Mouse (Mus musculus) erythroblast, adult 5-6 weeks (primary cell): ENCODE measurements around the gene Cox6b1. TPM values are rescaled to one million over a fixed set of nuclear protein-coding genes. Genes with fewer than 3 reads are reported as not detected.

Source experiments
- ATAC-seq: replicated peaks from 2 replicates; pipeline ENCODE4 v1.8.0; 2016; ENCODE audit warnings: moderate number of reproducible peaks, mild to moderate bottlenecking, moderate TSS enrichment, inconsistent platforms; ENCODE audit not compliant: poor library complexity, low FRiP score, severe bottlenecking
- total RNA-seq, 2 experiments: library from RNA; stranded (forward) in 1 of 2; stranded (reverse) in 1 of 2; fragments of 150-400 nt in 1 of 2; fragments of 200-764, 138-1000 nt in 1 of 2; gene quantifications; 2 replicates each; pipeline versions ENCODE4 v1.2.3 to v1.2.4; 2015 to 2017; ENCODE audit warnings: low replicate concordance in 2 of 2

Cox6b1 gene
- total RNA-seq, 2 experiments from 2014 or later: 135 to 173 TPM

GRCm38 (mm10) chr7:30588676-30589434 is 37.1 kb downstream of the Cox6b1 start, which contains the start of gene Kmt2b:
TSS of gene Kmt2b (minus strand) at chr7:30588726.
- peak; percentile 88 for ATAC-seq

GRCm38 (mm10) chr7:30587842-30588667 is 37.9 kb downstream of the Cox6b1 start:
- 0 out of 2 replicates have a peak, but pooled peaks have one; percentile 6 for ATAC-seq

GRCm38 (mm10) chr7:30586455-30587020 is 39.4 kb downstream of the Cox6b1 start:
- ATAC-seq: no peak

GRCm38 (mm10) chr7:30585170-30585569 is 40.8 kb downstream of the Cox6b1 start:
- no peak for ATAC-seq

DNA sequence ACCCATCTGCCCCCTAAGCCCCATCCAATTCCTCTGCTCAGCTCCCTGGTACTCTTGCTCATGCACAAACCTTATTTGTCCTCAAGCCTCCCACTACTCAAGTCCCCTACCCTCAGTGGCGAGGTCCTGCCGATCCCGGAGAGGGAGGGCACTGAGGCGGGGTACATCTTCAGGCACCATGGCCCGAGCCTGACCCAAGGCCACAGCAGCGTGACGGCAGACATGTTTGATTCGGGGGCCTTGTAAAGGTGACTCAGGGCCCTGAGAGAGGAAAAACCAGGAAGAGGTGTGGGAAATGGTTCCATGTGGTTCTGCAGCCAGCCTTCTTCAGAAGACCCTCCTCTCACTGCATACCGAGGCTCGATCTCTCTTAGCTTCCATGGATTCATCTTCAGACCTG is 41.6 kb downstream of the Cox6b1 start:
- ATAC-seq: no peak

DNA sequence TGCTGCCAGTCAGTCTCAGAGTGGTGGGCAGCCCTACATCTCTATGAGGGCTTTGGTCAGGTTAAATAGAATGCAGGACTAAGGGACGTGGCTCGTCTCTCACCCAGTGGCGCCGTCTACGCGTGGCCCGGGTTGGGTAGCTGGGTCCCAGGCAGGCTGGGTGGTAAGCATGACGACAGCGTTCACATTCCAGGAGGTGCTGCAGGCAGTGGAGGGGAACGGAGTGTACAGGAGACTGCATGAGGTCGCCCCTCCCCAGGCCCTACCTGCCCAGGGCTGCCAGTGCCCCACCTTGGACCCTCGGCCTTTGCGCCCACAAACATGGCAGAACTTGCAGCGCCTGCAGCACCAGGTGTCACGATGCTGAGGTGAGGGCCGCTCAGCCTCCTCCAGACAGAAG is 44.4 kb downstream of the Cox6b1 start:
- no peak for ATAC-seq

GRCm38 (mm10) chr7:30579950-30580349 is 46.0 kb downstream of the Cox6b1 start:
- no peak for ATAC-seq

GRCm38 (mm10) chr7:30572969-30573368 is 53.0 kb downstream of the Cox6b1 start:
- peak; percentile 89 for ATAC-seq

DNA sequence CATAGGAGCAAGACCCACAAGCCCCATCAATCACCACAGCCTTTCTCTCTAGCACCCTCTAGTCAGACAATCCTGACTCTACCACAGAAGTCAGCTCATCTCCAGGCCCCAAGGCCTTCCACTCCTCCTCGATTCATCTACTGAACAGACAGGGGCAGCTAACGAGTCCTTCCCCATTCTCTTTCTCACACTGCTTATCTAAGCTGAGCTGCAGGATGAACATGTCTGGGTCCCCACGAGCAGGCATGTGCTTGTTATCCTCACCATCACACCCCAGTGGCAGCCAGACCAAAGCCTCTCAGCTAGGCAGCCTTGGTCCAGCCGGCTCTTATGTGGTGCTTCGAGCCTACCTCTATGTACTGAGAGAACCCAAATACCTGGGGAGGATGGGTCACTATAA is 53.6 kb downstream of the Cox6b1 start:
- peak; percentile 48 for ATAC-seq

- no peak for ATAC-seq
Measured at GRCm38 (mm10) chr7:30567555-30567954, 58.4 kb downstream of the Cox6b1 start.

Other genes with a start within 250 kb of the Cox6b1 start
Only the 30 nearest of the 32 such genes appear.
- gene Tyrobp, start 212.4 kb downstream of the Cox6b1 start, total RNA-seq (2015; ENCODE audit: low replicate concordance): 315 and 361 TPM in 2 replicates
- gene Tyrobp, start 212.4 kb downstream of the Cox6b1 start, total RNA-seq (2017; ENCODE audit: low replicate concordance): 122 and 140 TPM in 2 replicates
- gene Hcst, start 206.3 kb downstream of the Cox6b1 start, total RNA-seq (2015; ENCODE audit: low replicate concordance): 14.2 and 29.0 TPM in 2 replicates
- gene Hcst, start 206.3 kb downstream of the Cox6b1 start, total RNA-seq (2017; ENCODE audit: low replicate concordance): 2.6 and 13.9 TPM in 2 replicates
- gene Nfkbid, start 204.4 kb downstream of the Cox6b1 start, total RNA-seq (2015; ENCODE audit: low replicate concordance): 2.1 and 5.0 TPM in 2 replicates
- gene Nfkbid, start 204.4 kb downstream of the Cox6b1 start, total RNA-seq (2017; ENCODE audit: low replicate concordance): 0.14 and 3.6 TPM in 2 replicates
- gene Aplp1, start 180.6 kb downstream of the Cox6b1 start, total RNA-seq (2015; ENCODE audit: low replicate concordance): not detected in 2 replicates
- gene Aplp1, start 180.6 kb downstream of the Cox6b1 start, total RNA-seq (2017; ENCODE audit: low replicate concordance): not detected in 2 replicates
- gene Kirrel2, start 168.5 kb downstream of the Cox6b1 start, total RNA-seq (2015; ENCODE audit: low replicate concordance): not detected in 2 replicates
- not detected in 2 replicates for gene Kirrel2, start 168.5 kb downstream of the Cox6b1 start, total RNA-seq (2017; ENCODE audit: low replicate concordance)
- gene Nphs1, start 167.8 kb downstream of the Cox6b1 start, total RNA-seq (2015; ENCODE audit: low replicate concordance): not detected in 2 replicates
- not detected in 2 replicates for gene Nphs1, start 167.8 kb downstream of the Cox6b1 start, total RNA-seq (2017; ENCODE audit: low replicate concordance)
- not detected in 2 replicates for gene Prodh2, start 132.5 kb downstream of the Cox6b1 start, total RNA-seq (2015; ENCODE audit: low replicate concordance)
- not detected in 2 replicates for gene Prodh2, start 132.5 kb downstream of the Cox6b1 start, total RNA-seq (2017; ENCODE audit: low replicate concordance)
- 5.0 and 6.7 TPM in 2 replicates for gene Arhgap33, start 91.1 kb downstream of the Cox6b1 start, total RNA-seq (2015; ENCODE audit: low replicate concordance)
- gene Arhgap33, start 91.1 kb downstream of the Cox6b1 start, total RNA-seq (2017; ENCODE audit: low replicate concordance): 9.5 and 9.6 TPM in 2 replicates
- 6.3 and 19.4 TPM in 2 replicates for gene Hspb6, start 74.0 kb downstream of the Cox6b1 start, total RNA-seq (2015; ENCODE audit: low replicate concordance)
- gene Hspb6, start 74.0 kb downstream of the Cox6b1 start, total RNA-seq (2017; ENCODE audit: low replicate concordance): 2.2 and 3.9 TPM in 2 replicates
- 0.38 and 2.1 TPM in 2 replicates for gene Proser3, start 73.9 kb downstream of the Cox6b1 start, total RNA-seq (2015; ENCODE audit: low replicate concordance)
- 0.77 and 4.6 TPM in 2 replicates for gene Proser3, start 73.9 kb downstream of the Cox6b1 start, total RNA-seq (2017; ENCODE audit: low replicate concordance)
- 48.0 and 55.0 TPM in 2 replicates for gene Lin37, start 66.3 kb downstream of the Cox6b1 start, total RNA-seq (2015; ENCODE audit: low replicate concordance)
- gene Lin37, start 66.3 kb downstream of the Cox6b1 start, total RNA-seq (2017; ENCODE audit: low replicate concordance): 7.8 and 8.9 TPM in 2 replicates
- gene U2af1l4, start 62.9 kb downstream of the Cox6b1 start, total RNA-seq (2015; ENCODE audit: low replicate concordance): 3.5 and 30.1 TPM in 2 replicates
- gene U2af1l4, start 62.9 kb downstream of the Cox6b1 start, total RNA-seq (2017; ENCODE audit: low replicate concordance): 30.0 and 39.4 TPM in 2 replicates
- gene Gm49396, start 62.8 kb downstream of the Cox6b1 start, total RNA-seq (2015; ENCODE audit: low replicate concordance): 1.3 and 4.8 TPM in 2 replicates
- gene Gm49396, start 62.8 kb downstream of the Cox6b1 start, total RNA-seq (2017; ENCODE audit: low replicate concordance): 5.2 and 6.6 TPM in 2 replicates
- 73.4 and 88.8 TPM in 2 replicates for gene Psenen, start 62.5 kb downstream of the Cox6b1 start, total RNA-seq (2015; ENCODE audit: low replicate concordance)
- 41.4 and 69.3 TPM in 2 replicates for gene Psenen, start 62.5 kb downstream of the Cox6b1 start, total RNA-seq (2017; ENCODE audit: low replicate concordance)
- gene Igflr1, start 60.7 kb downstream of the Cox6b1 start, total RNA-seq (2015; ENCODE audit: low replicate concordance): 4.0 and 7.3 TPM in 2 replicates
- gene Igflr1, start 60.7 kb downstream of the Cox6b1 start, total RNA-seq (2017; ENCODE audit: low replicate concordance): not detected in 2 replicates
- gene Kmt2b, start 37.4 kb downstream of the Cox6b1 start, total RNA-seq (2015; ENCODE audit: low replicate concordance): 31.1 and 35.0 TPM in 2 replicates
- gene Kmt2b, start 37.4 kb downstream of the Cox6b1 start, total RNA-seq (2017; ENCODE audit: low replicate concordance): 14.9 and 21.2 TPM in 2 replicates
- not detected in 2 replicates for gene Zbtb32, start 27.2 kb downstream of the Cox6b1 start, total RNA-seq (2015; ENCODE audit: low replicate concordance)
- not detected in 2 replicates for gene Zbtb32, start 27.2 kb downstream of the Cox6b1 start, total RNA-seq (2017; ENCODE audit: low replicate concordance)
- not detected in 2 replicates for gene Upk1a, start 13.3 kb downstream of the Cox6b1 start, total RNA-seq (2015; ENCODE audit: low replicate concordance)
- gene Upk1a, start 13.3 kb downstream of the Cox6b1 start, total RNA-seq (2017; ENCODE audit: low replicate concordance): not detected in 2 replicates
- gene Etv2, start 9.7 kb upstream of the Cox6b1 start, total RNA-seq (2015; ENCODE audit: low replicate concordance): not detected in 2 replicates
- gene Etv2, start 9.7 kb upstream of the Cox6b1 start, total RNA-seq (2017; ENCODE audit: low replicate concordance): not detected in 2 replicates
- 12.3 and 22.5 TPM in 2 replicates for gene Rbm42, start 24.2 kb upstream of the Cox6b1 start, total RNA-seq (2015; ENCODE audit: low replicate concordance)
- 14.0 and 15.1 TPM in 2 replicates for gene Rbm42, start 24.2 kb upstream of the Cox6b1 start, total RNA-seq (2017; ENCODE audit: low replicate concordance)
- gene Haus5, start 38.8 kb upstream of the Cox6b1 start, total RNA-seq (2015; ENCODE audit: low replicate concordance): 1.5 and 9.2 TPM in 2 replicates
- gene Haus5, start 38.8 kb upstream of the Cox6b1 start, total RNA-seq (2017; ENCODE audit: low replicate concordance): 10.5 and 13.7 TPM in 2 replicates
- not detected in 2 replicates for gene Pmis2, start 45.5 kb upstream of the Cox6b1 start, total RNA-seq (2015; ENCODE audit: low replicate concordance)
- not detected in 2 replicates for gene Pmis2, start 45.5 kb upstream of the Cox6b1 start, total RNA-seq (2017; ENCODE audit: low replicate concordance)
- not detected in 2 replicates for gene 2200002J24Rik, start 72.8 kb upstream of the Cox6b1 start, total RNA-seq (2015; ENCODE audit: low replicate concordance)
- gene 2200002J24Rik, start 72.8 kb upstream of the Cox6b1 start, total RNA-seq (2017; ENCODE audit: low replicate concordance): not detected in 2 replicates
- gene Atp4a, start 86.1 kb upstream of the Cox6b1 start, total RNA-seq (2015; ENCODE audit: low replicate concordance): not detected in 2 replicates
- 0.14 and 0.68 TPM in 2 replicates for gene Atp4a, start 86.1 kb upstream of the Cox6b1 start, total RNA-seq (2017; ENCODE audit: low replicate concordance)
- gene Tmem147, start 103.4 kb upstream of the Cox6b1 start, total RNA-seq (2015; ENCODE audit: low replicate concordance): 28.4 and 42.4 TPM in 2 replicates
- 9.4 and 12.8 TPM in 2 replicates for gene Tmem147, start 103.4 kb upstream of the Cox6b1 start, total RNA-seq (2017; ENCODE audit: low replicate concordance)
- gene Gapdhs, start 117.5 kb upstream of the Cox6b1 start, total RNA-seq (2015; ENCODE audit: low replicate concordance): not detected in 2 replicates
- not detected in 2 replicates for gene Gapdhs, start 117.5 kb upstream of the Cox6b1 start, total RNA-seq (2017; ENCODE audit: low replicate concordance)
- not detected in 2 replicates for gene Sbsn, start 125.3 kb upstream of the Cox6b1 start, total RNA-seq (2015; ENCODE audit: low replicate concordance)
- gene Sbsn, start 125.3 kb upstream of the Cox6b1 start, total RNA-seq (2017; ENCODE audit: low replicate concordance): not detected in 2 replicates
- 7.7 and 29.0 TPM in 2 replicates for gene Dmkn, start 137.6 kb upstream of the Cox6b1 start, total RNA-seq (2015; ENCODE audit: low replicate concordance)
- gene Dmkn, start 137.6 kb upstream of the Cox6b1 start, total RNA-seq (2017; ENCODE audit: low replicate concordance): 5.3 and 10.9 TPM in 2 replicates
- not detected in 2 replicates for gene Krtdap, start 161.7 kb upstream of the Cox6b1 start, total RNA-seq (2015; ENCODE audit: low replicate concordance)
- not detected in 2 replicates for gene Krtdap, start 161.7 kb upstream of the Cox6b1 start, total RNA-seq (2017; ENCODE audit: low replicate concordance)
- 8.1 and 11.1 TPM in 2 replicates for gene Ffar2, start 197.6 kb upstream of the Cox6b1 start, total RNA-seq (2015; ENCODE audit: low replicate concordance)
- 10.6 and 12.3 TPM in 2 replicates for gene Ffar2, start 197.6 kb upstream of the Cox6b1 start, total RNA-seq (2017; ENCODE audit: low replicate concordance)